Mouse (Mus musculus) CD4-positive naive resting alpha-beta T cell, adult 57 days (primary cell): ENCODE results near the gene Gemin2. TPM values are rescaled to one million over a fixed set of nuclear protein-coding genes. Genes with fewer than 3 reads are reported as not detected.

Experiments
- total RNA-seq: library from RNA; stranded (reverse); gene quantifications from one replicate; pipeline ENCODE4 v1.2.4, GENCODE M21; 2023

Gene Gemin2
- 12.7 TPM for total RNA-seq

GRCm38 (mm10) chr12:59013234-59013633 lies at the start of gene Gemin2:
TSS of gene Gemin2 (plus strand) at chr12:59013393.

GRCm38 (mm10) chr12:59011844-59012709 lies 1.1 kb upstream of the Gemin2 start, which contains the start of gene Sec23a:
TSS of gene Sec23a (minus strand) at chr12:59012017.

GRCm38 (mm10) chr12:59060993-59061595 lies 47.9 kb downstream of the Gemin2 start, which contains the start of gene Trappc6b:
TSS of gene Trappc6b (minus strand) at chr12:59061472.

GRCm38 (mm10) chr12:59066448-59067077 lies 53.4 kb downstream of the Gemin2 start, which contains the start of gene Pnn:
TSS of gene Pnn (plus strand) at chr12:59066884.

Other genes with a start within 250 kb of the Gemin2 start
- gene Sec23a, start 1.4 kb upstream of the Gemin2 start, total RNA-seq: 23.5 TPM
- 53.4 TPM for gene Trappc6b, start 48.1 kb downstream of the Gemin2 start, total RNA-seq
- 85.6 TPM for gene Pnn, start 53.5 kb downstream of the Gemin2 start, total RNA-seq
- 141 TPM for gene Mia2, start 82.4 kb downstream of the Gemin2 start, total RNA-seq
- 76.6 TPM for gene Fbxo33, start 206.3 kb downstream of the Gemin2 start, total RNA-seq